9 mouse cellular contexts compared by ENCODE assay signal in the genomic region with DNA sequence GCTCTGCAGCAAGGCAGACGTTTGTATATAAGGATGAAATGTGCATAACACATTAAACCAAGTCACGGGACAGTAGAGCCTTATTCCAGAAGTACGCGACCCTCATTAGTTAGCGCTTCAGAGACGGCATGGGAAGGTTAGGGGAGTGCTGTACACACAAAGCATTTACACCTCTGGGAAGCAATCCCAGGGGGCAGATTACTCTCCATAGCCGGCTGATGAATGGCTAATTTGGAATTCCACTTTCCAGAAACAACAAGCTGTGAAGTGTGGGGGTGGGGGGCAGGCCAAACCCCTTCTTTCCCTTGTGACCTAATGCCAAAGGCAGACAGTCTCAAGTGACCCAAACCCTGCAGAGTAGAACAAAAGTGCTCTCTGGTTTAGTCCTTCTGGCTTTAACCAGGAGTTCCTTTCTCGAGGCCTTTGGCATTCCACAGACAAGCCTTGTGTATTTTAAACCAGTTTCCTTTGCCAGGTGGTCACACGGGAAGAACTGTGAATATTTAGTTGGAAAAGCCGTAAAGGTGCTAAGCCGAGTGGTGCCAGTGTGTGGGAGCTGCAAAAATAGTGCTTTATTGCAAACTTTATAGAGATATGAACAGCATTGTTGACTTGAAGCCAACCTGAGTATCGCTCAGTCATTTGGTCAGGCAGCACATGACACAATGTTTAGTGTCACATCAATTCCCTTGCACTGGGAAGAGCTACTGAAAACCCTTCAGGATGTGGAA. TPM values are rescaled to one million over a fixed set of nuclear protein-coding genes. Genes with fewer than 3 reads are reported as not detected.
DNase-seq lines count a peak whose midpoint lies in the region; ATAC-seq lines count a peak whose summit lies in the region.
"Had no signal": no experiment of that assay in that cellular context is flagged by ENCODE, and none has a peak within 500 bp of the region (broad histone marks: within the 10 kb centered on the region; RNA-seq: fewer than 3 reads in every experiment).

No protein-coding gene starts in this region.

- no peaks in the 10 kb centered on the region for H3K9me3 ChIP-seq in heart, embryonic 15.5 days (replicated peaks)
- H3K9me3 ChIP-seq in limb, embryonic 15.5 days, result no peaks in the 10 kb centered on the region
- H3K9me3 ChIP-seq: embryonic facial prominence, embryonic 13.5 days had no signal

- ATAC-seq in heart, embryonic 15.5 days (replicated peaks; ENCODE audit: insufficient number of reproducible peaks, insufficient read depth, low FRiP score, low read depth), result 0 out of 2 replicates have a peak, but pooled peaks have one; percentile 28
- ATAC-seq in limb, embryonic 15.5 days (ENCODE audit: insufficient number of reproducible peaks, low FRiP score, low TSS enrichment, low read depth), result no peak

- peak overlapping the region; percentile 59 for H3K27ac ChIP-seq in heart, embryonic 15.5 days
- H3K27ac ChIP-seq in limb, embryonic 15.5 days, result peak overlapping the region; percentile 54
- H3K27ac ChIP-seq: embryonic facial prominence, embryonic 13.5 days had no signal

- intact Hi-C loops in left cerebral cortex, postnatal 4 days (cut with DNase I), result no loop called here

- H3K36me3 ChIP-seq in heart, embryonic 15.5 days, result peaks cover 49% of the 10 kb centered on the region
- no peaks in the 10 kb centered on the region for H3K36me3 ChIP-seq in limb, embryonic 15.5 days
- H3K36me3 ChIP-seq: embryonic facial prominence, embryonic 13.5 days had no signal

- WGBS in heart, embryonic 15.5 days, result 29% methylated on average over 12 of the region's 12 CpGs
- 18% methylated on average over 12 of the region's 12 CpGs for WGBS in limb, embryonic 15.5 days

- peaks cover 28% of the 10 kb centered on the region for H3K4me1 ChIP-seq in heart, embryonic 15.5 days (replicated peaks)
- H3K4me1 ChIP-seq in limb, embryonic 15.5 days, result peaks cover 15% of the 10 kb centered on the region

- no peak overlapping the region for H3K4me3 ChIP-seq in heart, embryonic 15.5 days
- H3K4me3 ChIP-seq in limb, embryonic 15.5 days, result no peak overlapping the region
- H3K4me3 ChIP-seq: embryonic facial prominence, embryonic 13.5 days had no signal

- peak; percentile 89 for DNase-seq in heart, adult 11 months
- DNase-seq in heart, adult 9 months (ENCODE audit: low spot score in 2 of 2), result no peak
- peak; percentile 63 for DNase-seq in embryo, embryonic 10 days (ENCODE audit: low spot score)
- DNase-seq in left cerebral cortex, postnatal 4 days, result no peak
- no peak for DNase-seq in urinary bladder, adult 18-20 months (ENCODE audit: low spot score in 2 of 2)
- no peak for DNase-seq in left cerebral cortex, adult 18-20 months (ENCODE audit: low spot score in 2 of 2)

- H3K4me2 ChIP-seq in heart, embryonic 15.5 days, result no peak overlapping the region
- no peak overlapping the region for H3K4me2 ChIP-seq in limb, embryonic 15.5 days
- H3K4me2 ChIP-seq: embryonic facial prominence, embryonic 13.5 days had no signal

- H3K9ac ChIP-seq in heart, embryonic 15.5 days, result no peak overlapping the region; the same call in 1 of the 2 replicates
- no peak overlapping the region for H3K9ac ChIP-seq in limb, embryonic 15.5 days
- H3K9ac ChIP-seq: embryonic facial prominence, embryonic 13.5 days had no signal

- no peaks in the 10 kb centered on the region for H3K27me3 ChIP-seq in heart, embryonic 15.5 days
- no peaks in the 10 kb centered on the region for H3K27me3 ChIP-seq in limb, embryonic 15.5 days
- H3K27me3 ChIP-seq: embryonic facial prominence, embryonic 13.5 days had no signal

RNA-seq across cellular contexts. Expression of a gene that starts 37.3 kb away (rescaled TPM):
- 619 and 705 TPM in 2 replicates for polyA plus RNA-seq in heart, embryonic 15.5 days (2015; fragmentation: Nextera tagmentation; extraction: Ambion mirVana)
- polyA plus RNA-seq in limb, embryonic 15.5 days (2015; fragmentation: Nextera tagmentation; extraction: Ambion mirVana), result 682 and 757 TPM in 2 replicates
- 10 to 100 TPM; 43.7 to 53.6 TPM for total RNA-seq in left cerebral cortex, postnatal 4 days (2021)
- total RNA-seq in left cerebral cortex, adult 18-20 months (2021), result 10 to 100 TPM; 35.3 to 37.9 TPM

RNA-seq across cellular contexts. Expression of a gene that starts 37.6 kb away (rescaled TPM):
- polyA plus RNA-seq in heart, embryonic 15.5 days (2015; fragmentation: Nextera tagmentation; extraction: Ambion mirVana), result 164 and 185 TPM in 2 replicates
- polyA plus RNA-seq in limb, embryonic 15.5 days (2015; fragmentation: Nextera tagmentation; extraction: Ambion mirVana), result 18.3 and 36.2 TPM in 2 replicates
- 1 to 10 TPM; 1.8 to 2.1 TPM for total RNA-seq in left cerebral cortex, postnatal 4 days (2021)
- total RNA-seq in left cerebral cortex, adult 18-20 months (2021), result 1 to 10 TPM; 1.6 to 2.3 TPM

Comparison
In these comparisons a context has a peak if more than half of its experiments do, and no peak if none do; other contexts are left out.
1. DNase-seq: peak in heart, adult 11 months (single experiment) and embryo, embryonic 10 days (single experiment); none in heart, adult 9 months (0 of 2), left cerebral cortex, postnatal 4 days (single experiment), urinary bladder, adult 18-20 months (0 of 2) and left cerebral cortex, adult 18-20 months (0 of 2).